ENCODE assay signal across 9 mouse cellular contexts in the genomic region with DNA sequence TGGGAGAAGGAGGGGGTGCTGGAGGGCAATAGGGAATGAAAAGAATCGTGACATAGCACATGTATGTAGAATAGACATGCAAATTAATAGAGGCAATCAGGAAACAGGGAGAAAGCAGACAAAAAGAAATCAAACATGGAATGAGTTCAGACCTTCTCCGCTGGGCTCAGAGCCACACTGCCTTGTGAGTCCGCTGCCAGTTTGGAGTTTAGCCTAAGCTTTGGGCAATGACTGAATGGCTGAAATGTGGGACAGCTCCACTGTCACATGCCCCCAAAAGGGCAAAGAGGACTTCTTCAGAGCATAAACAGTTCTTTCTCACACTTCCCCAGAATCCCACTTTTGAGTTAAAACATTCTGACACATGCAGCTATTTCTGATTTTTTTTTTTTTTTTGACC.
DNase-seq lines count a peak whose midpoint lies in the region; ATAC-seq and TF ChIP-seq lines count a peak whose summit lies in the region.
"Had no signal": no experiment of that assay in that cellular context is flagged by ENCODE, and none has a peak within 500 bp of the region (broad histone marks: within the 10 kb centered on the region; RNA-seq: fewer than 3 reads in every experiment).

No protein-coding gene starts in this region.

- no peak for ATAC-seq in liver, embryonic 12.5 days
- peak; percentile 71 for ATAC-seq in hindbrain, embryonic 16.5 days

- H3K27me3 ChIP-seq in liver, adult 2 months (ENCODE audit: control insufficient read depth, insufficient read depth, low read length): no peaks in the 10 kb centered on the region
- H3K27me3 ChIP-seq in liver, embryonic 12.5 days (replicated peaks): no peaks in the 10 kb centered on the region
- H3K27me3 ChIP-seq in hindbrain, embryonic 16.5 days (replicated peaks; ENCODE audit: control insufficient read depth, insufficient read depth, low read length): no peaks in the 10 kb centered on the region

- peak; percentile 35 for DNase-seq in liver, adult 2 months (ENCODE audit: extremely low read depth, low read depth, low spot score)
- peak; percentile 84 to 87 for DNase-seq in cerebellum, postnatal 10 days
- DNase-seq in lung, postnatal 36 days: peak; percentile 57
- no peak for DNase-seq in urinary bladder, adult 2 months (ENCODE audit: low spot score)
- no peak for DNase-seq in natural killer cell, adult 2 months (ENCODE audit: low spot score in 2 of 2)
- DNase-seq in thymus, adult 18-20 months: no peak

- 42% methylated on average over 3 of the region's 3 CpGs for WGBS in liver, adult 2 months
- WGBS in liver, embryonic 12.5 days (ENCODE audit: insufficient replicate concordance): 59% methylated on average over 3 of the region's 3 CpGs
- WGBS in hindbrain, embryonic 16.5 days: 36% methylated on average over 3 of the region's 3 CpGs

- H3K4me3 ChIP-seq in liver, adult 2 months (ENCODE audit: insufficient read depth, low read depth, low read length): no peak overlapping the region
- H3K4me3 ChIP-seq in liver, embryonic 12.5 days: no peak overlapping the region
- H3K4me3 ChIP-seq in hindbrain, embryonic 16.5 days (ENCODE audit: low read length): no peak overlapping the region
- H3K4me3 ChIP-seq: myocyte had no signal

- H3K36me3 ChIP-seq in liver, adult 2 months (ENCODE audit: control insufficient read depth, insufficient read depth, low read length): no peaks in the 10 kb centered on the region
- no peaks in the 10 kb centered on the region for H3K36me3 ChIP-seq in liver, embryonic 12.5 days
- no peaks in the 10 kb centered on the region for H3K36me3 ChIP-seq in hindbrain, embryonic 16.5 days (ENCODE audit: control insufficient read depth, insufficient read depth, low read length)

- H3K9me3 ChIP-seq in liver, embryonic 12.5 days (replicated peaks): no peaks in the 10 kb centered on the region
- no peaks in the 10 kb centered on the region for H3K9me3 ChIP-seq in hindbrain, embryonic 16.5 days (ENCODE audit: control insufficient read depth, low read length)

- H3K9ac ChIP-seq in liver, adult 2 months (ENCODE audit: low read depth, low read length): no peak overlapping the region
- no peak overlapping the region for H3K9ac ChIP-seq in liver, embryonic 12.5 days
- H3K9ac ChIP-seq in hindbrain, embryonic 16.5 days (ENCODE audit: low read depth, low read length): no peak overlapping the region

- no peak overlapping the region for H3K27ac ChIP-seq in liver, adult 2 months (replicated peaks; ENCODE audit: insufficient read depth, low read depth, low read length)
- H3K27ac ChIP-seq in liver, embryonic 12.5 days: no peak overlapping the region
- peak overlapping the region; percentile 41 for H3K27ac ChIP-seq in hindbrain, embryonic 16.5 days (ENCODE audit: low read depth, low read length)

- no peaks in the 10 kb centered on the region for H3K79me2 ChIP-seq in liver, adult 2 months (ENCODE audit: control insufficient read depth, insufficient read depth, low read length)

- no peak for TF ChIP-seq POLR2A in liver, adult 2 months (IDR thresholded peaks at IDR 0.05; ENCODE audit: extremely low read depth, insufficient read depth, low read length)

- no peak for TF ChIP-seq CTCF in liver, adult 2 months (IDR thresholded peaks at IDR 0.05; ENCODE audit: low read depth, low read length)

- no peak overlapping the region for H3K4me2 ChIP-seq in liver, embryonic 12.5 days
- no peak overlapping the region for H3K4me2 ChIP-seq in hindbrain, embryonic 16.5 days (ENCODE audit: low read length)

- no peaks in the 10 kb centered on the region for H3K4me1 ChIP-seq in liver, adult 2 months (ENCODE audit: control insufficient read depth, insufficient read depth, low read length)
- H3K4me1 ChIP-seq in liver, embryonic 12.5 days: no peaks in the 10 kb centered on the region; the same call in 1 of the 2 replicates
- peaks cover 9% of the 10 kb centered on the region for H3K4me1 ChIP-seq in hindbrain, embryonic 16.5 days (ENCODE audit: control insufficient read depth, insufficient read depth, low read depth, low read length)

Comparison
In these comparisons a context has a peak if more than half of its experiments do, and no peak if none do; other contexts are left out.
1. DNase-seq: peak in liver, adult 2 months (single experiment), cerebellum, postnatal 10 days (2 of 2) and lung, postnatal 36 days (single experiment); none in urinary bladder, adult 2 months (single experiment), natural killer cell, adult 2 months (0 of 2) and thymus, adult 18-20 months (0 of 2).